Mouse (Mus musculus) kidney, postnatal 4 days (tissue): Measurements from ENCODE around the gene Ramp1.

Experiments
- DNase-seq, 2 experiments: peaks; one replicate each; pipeline ENCODE4 v3.0.0; 2021; ENCODE audit warnings: mixed read lengths in 2 of 2

Ramp1 gene

DNA sequence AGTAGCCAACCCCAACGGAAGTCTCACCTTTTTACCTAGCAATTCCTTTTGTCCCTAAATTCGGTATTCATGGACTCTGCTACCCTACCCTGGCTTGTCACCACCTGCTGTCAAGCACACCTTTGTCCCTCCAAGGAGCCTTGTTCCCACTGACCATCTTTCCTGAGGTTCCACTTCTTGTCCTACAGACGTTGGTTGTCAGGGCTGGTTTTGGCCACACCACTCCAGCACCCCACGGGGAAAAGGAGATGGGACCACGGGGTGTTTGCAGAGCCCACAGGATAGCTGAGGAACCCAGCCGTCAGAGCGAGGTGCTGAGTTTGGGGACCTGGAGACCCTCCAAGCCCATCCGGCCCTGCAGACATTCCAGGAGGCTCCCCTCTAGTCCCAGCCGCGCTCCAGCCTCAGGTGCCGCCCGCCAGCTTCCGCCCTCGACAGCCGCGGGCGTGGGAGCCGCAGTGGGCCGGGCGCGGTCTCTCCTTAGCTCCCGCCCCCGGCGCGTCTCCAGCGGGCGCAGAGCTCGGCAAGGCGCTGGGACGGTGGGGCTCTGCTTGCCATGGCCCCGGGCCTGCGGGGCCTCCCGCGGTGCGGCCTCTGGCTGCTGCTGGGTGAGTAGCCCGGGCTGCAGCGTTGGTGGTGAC, at the start of gene Ramp1:
TSS of gene Ramp1 (plus strand) at position 290 of the 641 bp plus-strand sequence.
- DNase-seq: peak; percentile 57 to 72

- DNase-seq: no peak
Measured at GRCm38 (mm10) chr1:91137036-91137435, 42.6 kb upstream of the Ramp1 start.

DNA sequence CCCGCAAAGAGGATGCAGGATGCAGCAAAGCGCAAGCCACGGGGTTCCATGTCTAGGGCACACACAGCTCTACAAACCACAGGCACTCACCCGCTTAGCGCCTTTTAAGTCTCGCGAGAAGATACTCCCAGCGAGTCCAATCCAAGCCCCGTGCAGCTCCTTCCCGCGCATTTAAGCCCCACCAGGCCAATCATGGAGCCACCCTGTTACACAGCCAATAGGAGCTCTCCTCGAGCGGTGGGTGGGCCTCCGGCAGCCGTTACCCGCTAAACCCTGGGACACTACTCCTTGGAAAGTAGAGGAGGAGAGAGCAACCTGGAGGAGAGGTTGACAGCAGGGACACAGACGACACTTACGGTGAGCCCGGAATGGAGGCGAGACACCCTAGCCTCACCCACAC, 34.8 kb upstream of the Ramp1 start, which contains the start of gene Rbm44:
TSS of gene Rbm44 (plus strand) at position 277 of the 400 bp plus-strand sequence.
- no peak for DNase-seq

DNA sequence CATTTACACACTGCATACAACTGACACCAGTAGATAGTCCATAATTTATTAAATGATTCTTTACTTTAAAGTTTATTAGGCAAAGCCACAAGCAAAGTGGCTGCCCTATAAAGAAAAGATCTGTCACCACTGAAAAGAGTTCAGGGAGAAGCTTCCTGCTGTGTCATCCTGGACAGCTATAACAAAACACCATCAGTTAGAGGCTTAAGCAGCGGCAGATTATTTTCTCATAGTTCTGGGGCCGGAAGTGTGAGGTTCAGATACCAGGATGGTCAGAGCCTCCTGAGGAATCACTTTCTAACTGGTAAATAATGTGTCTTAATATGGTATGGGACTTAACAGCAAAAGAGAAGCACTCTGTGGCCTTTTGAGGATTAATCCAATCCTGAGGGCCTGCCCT, 28.1 kb upstream of the Ramp1 start:
- no peak for DNase-seq

DNA sequence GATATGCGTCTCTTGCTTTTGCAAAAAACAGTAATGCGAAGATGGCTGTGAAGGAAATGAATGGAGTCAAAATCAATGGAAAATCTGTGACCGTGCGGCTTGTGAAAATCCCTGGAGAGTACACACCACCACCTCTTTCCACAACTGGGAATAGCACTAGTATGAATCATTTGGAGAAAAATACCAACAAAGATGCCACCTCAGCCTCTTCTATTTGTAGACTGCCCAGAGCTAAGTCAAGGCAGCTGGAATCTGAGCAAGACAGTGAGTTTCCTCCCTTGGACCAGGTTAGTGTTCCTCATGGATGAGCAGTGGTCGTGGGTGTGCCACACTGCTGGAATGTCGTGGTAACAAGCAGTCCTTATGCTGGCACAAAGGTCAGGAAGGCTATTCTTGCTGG, 12.8 kb upstream of the Ramp1 start:
- no peak for DNase-seq

DNA sequence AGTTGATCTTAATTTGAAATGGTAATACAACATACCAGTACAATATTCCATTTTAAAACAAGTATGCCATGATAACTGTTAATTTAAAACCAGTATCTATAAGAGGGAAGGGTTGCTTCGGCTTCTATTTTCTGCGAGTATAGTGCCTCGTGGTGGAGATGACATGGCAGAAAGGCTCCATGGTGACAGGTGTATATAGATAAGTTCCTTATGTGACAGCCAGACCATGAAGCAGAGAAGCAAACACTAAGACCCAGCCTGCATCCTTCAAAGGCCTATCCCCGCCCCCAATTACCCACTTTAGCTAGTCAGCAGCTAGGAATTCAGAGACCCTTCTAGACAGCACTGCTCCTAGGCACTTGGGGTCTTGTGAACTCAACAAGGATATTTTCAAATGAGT, 10.5 kb upstream of the Ramp1 start:
- DNase-seq: no peak

DNA sequence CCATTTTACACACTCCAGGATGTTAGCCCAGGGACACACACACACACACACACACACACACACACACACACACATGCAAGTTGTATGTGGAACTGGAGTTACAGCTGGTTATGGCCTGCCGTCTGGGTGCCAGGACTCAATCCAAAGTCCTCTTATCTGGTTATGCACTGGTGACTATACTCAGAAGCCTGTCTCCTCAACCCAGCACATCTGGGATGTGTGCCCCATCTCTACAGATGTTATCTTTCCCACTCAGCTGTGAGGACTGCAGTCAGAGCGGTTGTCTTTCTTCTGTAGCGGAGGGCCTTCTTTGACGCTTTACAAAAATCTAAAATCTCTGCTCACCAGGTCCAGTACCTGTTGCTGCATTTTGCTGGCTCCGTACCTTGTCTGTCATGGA, 4.8 kb upstream of the Ramp1 start:
- DNase-seq: no peak

GRCm38 (mm10) chr1:91176026-91176425, 3.6 kb upstream of the Ramp1 start:
- no peak for DNase-seq

DNA sequence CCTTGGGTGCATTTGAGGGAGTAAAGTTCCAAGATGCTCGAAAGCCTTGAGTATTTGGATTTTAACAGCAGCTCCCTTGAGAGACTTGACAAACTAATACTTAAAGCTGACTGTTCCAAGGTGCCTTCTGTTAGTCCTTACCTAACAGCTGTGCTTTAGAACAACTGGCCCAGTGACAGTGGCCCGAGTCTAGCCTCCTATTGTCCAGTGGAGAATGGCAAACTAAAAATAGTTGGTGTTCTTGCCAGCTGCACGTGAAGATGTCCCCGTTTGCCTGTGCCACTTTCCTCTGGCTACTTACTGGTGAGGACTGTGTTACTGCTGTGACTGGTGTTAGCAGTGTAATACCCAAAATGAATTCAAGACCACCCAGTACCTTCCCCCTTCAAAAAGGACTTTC, 2.8 kb upstream of the Ramp1 start:
- DNase-seq: no peak

DNA sequence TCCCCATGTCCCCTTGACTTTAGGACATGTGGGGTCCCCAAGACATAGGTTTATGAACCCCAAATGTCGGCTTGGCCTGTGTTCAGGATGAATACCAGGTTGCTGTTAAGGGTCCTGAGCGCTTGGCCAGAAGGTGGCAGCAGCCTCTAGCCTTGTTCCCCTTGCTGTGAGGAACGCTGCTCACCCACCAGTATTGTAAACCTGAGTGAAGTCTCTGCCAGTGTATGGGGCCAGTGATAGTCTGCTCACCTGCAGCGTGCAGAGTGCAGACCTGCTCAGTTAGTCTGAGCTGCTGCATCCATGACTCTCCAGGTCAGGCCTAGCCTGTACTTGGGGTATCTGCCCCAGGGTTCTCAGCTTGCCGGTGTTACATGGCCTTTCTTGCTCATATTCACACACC, 536 bp upstream of the Ramp1 start:
- peak; percentile 80 to 86 for DNase-seq

DNA sequence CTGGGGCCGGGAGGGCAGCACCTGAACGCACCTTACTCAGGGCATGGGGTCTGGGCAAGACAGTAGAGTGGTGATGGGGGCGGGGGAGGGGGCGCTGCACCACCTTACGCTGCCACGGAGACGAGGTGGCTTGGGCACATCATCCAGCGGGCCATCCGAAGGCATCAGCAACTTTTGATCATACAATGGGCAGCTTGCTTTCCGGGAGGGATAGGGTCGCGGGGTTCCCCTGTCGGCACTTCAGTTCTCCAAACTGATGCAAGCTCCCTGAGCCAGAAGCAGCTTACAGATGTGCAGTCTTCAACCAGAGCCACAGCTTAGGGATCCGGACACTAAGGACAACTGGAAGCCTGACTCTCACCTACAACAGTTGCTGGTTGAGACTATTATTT, 548 bp downstream of the Ramp1 start:
- no peak for DNase-seq

- no peak for DNase-seq
Measured at GRCm38 (mm10) chr1:91180723-91181122, 1.1 kb downstream of the Ramp1 start.

- DNase-seq: peak in 1 of 2 experiments; percentile 12
Measured at GRCm38 (mm10) chr1:91181261-91181660, 1.6 kb downstream of the Ramp1 start.

DNA sequence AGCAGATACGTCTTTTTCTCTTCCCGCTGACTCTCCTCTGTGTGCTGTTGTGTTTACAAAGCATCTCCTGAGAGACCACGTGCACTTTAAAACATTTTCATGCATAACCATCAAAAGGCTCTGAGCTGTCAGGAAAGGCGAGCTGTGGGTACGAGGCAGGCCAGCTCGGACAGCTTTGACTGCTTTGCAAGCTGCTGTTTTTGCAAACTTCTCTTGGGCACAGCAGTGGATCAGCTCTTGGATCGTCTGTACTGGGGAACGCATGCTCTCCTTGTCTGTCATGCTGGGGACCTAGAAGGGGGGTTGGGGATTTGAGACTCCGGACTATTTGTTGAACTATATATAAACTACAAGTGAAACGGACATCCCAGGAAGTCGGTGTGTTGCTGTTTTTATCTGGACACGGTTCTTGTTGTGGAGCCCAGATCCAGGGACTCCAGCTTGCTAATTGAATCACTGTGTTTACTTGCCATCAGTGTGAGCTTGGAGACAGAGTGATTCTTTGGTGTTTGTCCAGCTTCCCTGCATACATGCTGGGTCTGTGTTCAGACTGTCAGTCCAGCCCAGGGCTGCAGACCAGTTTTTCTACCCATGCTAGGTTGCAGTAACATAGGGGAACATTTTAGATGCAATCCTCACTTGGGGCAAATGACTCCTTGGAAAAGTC, 2.3 kb downstream of the Ramp1 start:
- no peak for DNase-seq

DNA sequence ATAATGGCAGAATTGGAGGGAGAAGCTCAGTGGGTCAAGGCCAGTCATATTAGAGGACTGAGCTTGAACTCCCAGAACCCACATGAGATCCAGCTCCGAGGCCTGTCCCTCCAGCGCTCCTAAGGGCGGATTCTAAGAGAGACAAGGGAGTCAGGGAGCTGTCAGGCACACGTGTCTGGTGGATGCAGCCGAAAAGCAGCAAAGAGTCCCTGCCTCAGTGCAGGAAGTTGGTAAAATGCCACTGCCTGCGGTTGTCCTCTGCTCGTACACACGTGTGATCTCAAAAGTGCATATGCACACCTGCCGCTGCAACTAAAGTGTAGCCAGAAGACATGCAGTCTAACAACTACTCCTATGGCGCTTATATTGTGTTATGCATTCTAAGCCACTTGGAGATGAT, 3.7 kb downstream of the Ramp1 start:
- DNase-seq: no peak

DNA sequence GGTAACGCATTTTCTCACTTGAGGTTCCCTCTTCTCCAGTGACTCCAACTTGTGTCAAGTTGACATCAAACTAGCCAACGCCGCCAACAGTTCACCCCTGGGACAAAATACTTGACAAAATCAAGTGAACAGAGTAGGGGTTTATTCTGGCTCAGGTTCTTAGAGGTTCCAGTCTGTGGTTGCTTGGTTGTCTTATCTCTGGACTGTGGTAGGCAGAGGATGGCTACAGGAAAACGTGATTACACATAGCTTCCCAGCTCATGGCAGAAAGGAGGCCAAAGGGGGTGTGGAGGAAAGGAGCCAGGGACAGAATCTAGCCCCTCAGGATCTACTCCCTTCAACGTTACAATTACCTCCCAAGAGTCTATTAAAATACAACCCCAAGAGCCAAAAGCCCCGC, 7.1 kb downstream of the Ramp1 start:
- DNase-seq: no peak

- DNase-seq: no peak
Measured at GRCm38 (mm10) chr1:91187315-91187714, 7.7 kb downstream of the Ramp1 start.

DNA sequence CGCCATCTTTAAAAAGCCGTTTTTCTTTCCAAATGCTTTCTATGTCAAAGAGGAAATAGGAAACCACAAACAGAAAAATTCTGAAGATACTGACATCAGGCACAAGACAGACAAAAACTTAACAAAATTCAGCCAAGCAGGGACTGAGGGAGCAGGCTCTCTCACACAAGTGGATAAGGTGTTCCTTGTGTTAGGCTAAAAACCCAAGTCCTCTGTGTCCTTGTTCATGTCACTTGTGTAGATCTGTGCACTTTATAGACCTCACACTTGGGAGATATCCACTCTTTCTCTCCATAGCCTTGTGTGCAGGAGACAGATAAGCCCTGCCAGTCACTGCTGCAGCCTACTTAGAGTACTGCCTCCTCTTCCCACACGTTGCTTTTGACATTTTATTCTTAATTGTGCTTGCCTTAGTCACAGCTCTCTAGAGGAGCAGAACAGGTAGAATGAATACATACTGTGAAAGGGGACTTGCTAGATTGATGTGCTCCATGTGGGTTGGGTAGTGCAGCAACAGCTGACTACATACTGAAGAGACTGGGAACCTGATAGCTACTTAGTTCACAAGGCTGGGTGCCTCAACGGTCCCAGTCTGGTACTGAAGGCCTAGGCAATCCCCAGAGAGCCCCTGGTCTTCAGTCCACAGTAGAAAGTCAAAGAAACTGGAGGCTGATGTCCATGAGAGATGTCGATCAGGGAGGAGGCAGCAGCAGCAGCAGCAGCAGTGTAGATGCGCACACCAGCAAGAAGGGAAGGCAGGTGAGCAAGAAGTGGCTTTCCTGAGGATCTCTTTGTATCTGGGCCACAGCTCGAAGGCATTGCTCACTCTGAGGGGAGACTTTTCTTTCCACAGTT, 8.4 kb downstream of the Ramp1 start:
- DNase-seq: no peak

GRCm38 (mm10) chr1:91188851-91189460, 9.3 kb downstream of the Ramp1 start:
- DNase-seq: no peak

GRCm38 (mm10) chr1:91192184-91192583, 12.6 kb downstream of the Ramp1 start:
- DNase-seq: no peak

GRCm38 (mm10) chr1:91193242-91193641, 13.6 kb downstream of the Ramp1 start:
- no peak for DNase-seq

GRCm38 (mm10) chr1:91193680-91194079, 14.1 kb downstream of the Ramp1 start:
- DNase-seq: no peak

DNA sequence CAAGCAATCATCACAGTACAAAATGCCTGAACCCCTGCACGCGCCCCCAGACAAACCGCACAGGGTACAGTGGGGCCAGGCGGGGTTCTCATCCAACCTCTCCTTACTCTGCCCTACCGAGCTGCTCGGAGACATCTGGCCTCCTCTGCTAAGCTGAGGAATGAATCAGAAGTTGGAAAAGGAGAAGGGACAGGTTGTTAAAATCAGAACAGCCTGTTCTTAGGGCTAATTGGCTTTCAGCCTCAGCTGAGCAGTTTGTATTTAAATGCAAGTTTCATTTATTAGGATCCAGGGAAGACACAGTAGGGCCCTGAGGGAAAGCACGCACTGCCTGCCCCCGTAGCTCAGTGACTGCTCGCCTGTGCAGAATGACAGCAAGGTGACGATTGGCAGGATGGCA, 20.2 kb downstream of the Ramp1 start:
- no peak for DNase-seq
